Mouse (Mus musculus) bone marrow macrophage, adult 2 months (primary cell): ENCODE data around the gene Gpcpd1.

Source experiments
- CTCF ChIP-seq: IDR thresholded peaks from 2 replicates; pipeline ENCODE4 v1.5.1; 2012; ENCODE audit warnings: low read depth, mild to moderate bottlenecking, low read length, moderate library complexity
- POLR2A ChIP-seq: IDR thresholded peaks from 2 replicates; pipeline ENCODE4 v1.6.1; 2012; ENCODE audit warnings: mild to moderate bottlenecking, low read depth, low read length, borderline replicate concordance

- TF ChIP-seq CTCF (no peak), POLR2A (no peak)
These were observed 2.5 kb upstream of the Gpcpd1 start for GRCm38 (mm10) chr2:132589906-132590538.
